Mouse (Mus musculus) liver, embryonic 12.5 days (tissue): Measurements from ENCODE around the gene Dnm2. TPM values are rescaled to one million over a fixed set of nuclear protein-coding genes. Genes with fewer than 3 reads are reported as not detected.

ENCODE experiments used
- microRNA-seq: library from miRNA; unstranded; fragments of <30 nt; microRNA quantifications from one replicate; pipeline ENCODE4, GENCODE M21; 2017
- polyA plus RNA-seq: library from polyadenylated mRNA; unstranded; fragments of >200 nt; fragmentation: Nextera tagmentation; extraction: Ambion mirVana; gene quantifications from 2 replicates; pipeline ENCODE4 v1.2.1, GENCODE M21; 2016

Gene Dnm2
- polyA plus RNA-seq, 1 experiment from 2014 or later: 75.5 TPM

Small RNA genes lying within 50 kb of the gene (microRNA-seq; reads per million reads assigned to microRNA genes)
- 3.9 reads per million, percentile 5 among the genes with 10 or more reads in this experiment for gene Mir199a-1

Other genes with a start within 250 kb of the Dnm2 start
- gene Keap1, start 185.5 kb upstream of the Dnm2 start, polyA plus RNA-seq: 39.8 and 41.6 TPM in 2 replicates
- 0.10 and 0.12 TPM in 2 replicates for gene S1pr5, start 176.5 kb upstream of the Dnm2 start, polyA plus RNA-seq
- gene Atg4d, start 159.6 kb upstream of the Dnm2 start, polyA plus RNA-seq: 85.7 and 85.9 TPM in 2 replicates
- 14.5 and 15.5 TPM in 2 replicates for gene Kri1, start 136.9 kb upstream of the Dnm2 start, polyA plus RNA-seq
- gene Cdkn2d, start 133.5 kb upstream of the Dnm2 start, polyA plus RNA-seq: 87.4 and 88.6 TPM in 2 replicates
- gene Ap1m2, start 112.6 kb upstream of the Dnm2 start, polyA plus RNA-seq: 0.10 and 0.25 TPM in 2 replicates
- gene Slc44a2, start 104.2 kb upstream of the Dnm2 start, polyA plus RNA-seq: 29.2 and 32.5 TPM in 2 replicates
- gene Ilf3, start 57.0 kb upstream of the Dnm2 start, polyA plus RNA-seq: 84.1 and 85.3 TPM in 2 replicates
- 31.2 and 32.7 TPM in 2 replicates for gene Qtrt1, start 13.1 kb upstream of the Dnm2 start, polyA plus RNA-seq
- 42.8 and 44.0 TPM in 2 replicates for gene Tmed1, start 85.3 kb downstream of the Dnm2 start, polyA plus RNA-seq
- gene AB124611, start 101.3 kb downstream of the Dnm2 start, polyA plus RNA-seq: 2.6 and 3.1 TPM in 2 replicates
- 39.0 and 41.0 TPM in 2 replicates for gene Carm1, start 122.0 kb downstream of the Dnm2 start, polyA plus RNA-seq
- 31.6 and 32.8 TPM in 2 replicates for gene Timm29, start 167.8 kb downstream of the Dnm2 start, polyA plus RNA-seq
- gene Yipf2, start 167.9 kb downstream of the Dnm2 start, polyA plus RNA-seq: 10.0 and 10.5 TPM in 2 replicates
- 47.0 and 47.2 TPM in 2 replicates for gene Smarca4, start 191.3 kb downstream of the Dnm2 start, polyA plus RNA-seq